Mouse (Mus musculus): ENCODE data around the gene Pnpla2.

GRCm38 (mm10) chr7:141434464-141434863 is 20.5 kb upstream of the Pnpla2 start:
- 0 out of 2 replicates have a peak, but pooled peaks have one; percentile 17 for TF ChIP-seq POLR2A (IDR thresholded peaks at IDR 0.05; ENCODE audit: borderline replicate concordance, control insufficient read depth, low read depth, low read length)
- TF ChIP-seq CTCF (IDR thresholded peaks at IDR 0.05; ENCODE audit: control insufficient read depth, insufficient read depth, low read length), result no peak

Measured in bone marrow, adult 2 months (tissue).